Mouse (Mus musculus) heart, adult 11 months (tissue): ENCODE results near the gene Wnt11.

Source experiments
- DNase-seq: peaks from one replicate; pipeline ENCODE4 v3.0.0; 2022

Wnt11 gene

GRCm38 (mm10) chr7:98831290-98831689 is 3.6 kb upstream of the Wnt11 start:
- DNase-seq, result no peak

DNA sequence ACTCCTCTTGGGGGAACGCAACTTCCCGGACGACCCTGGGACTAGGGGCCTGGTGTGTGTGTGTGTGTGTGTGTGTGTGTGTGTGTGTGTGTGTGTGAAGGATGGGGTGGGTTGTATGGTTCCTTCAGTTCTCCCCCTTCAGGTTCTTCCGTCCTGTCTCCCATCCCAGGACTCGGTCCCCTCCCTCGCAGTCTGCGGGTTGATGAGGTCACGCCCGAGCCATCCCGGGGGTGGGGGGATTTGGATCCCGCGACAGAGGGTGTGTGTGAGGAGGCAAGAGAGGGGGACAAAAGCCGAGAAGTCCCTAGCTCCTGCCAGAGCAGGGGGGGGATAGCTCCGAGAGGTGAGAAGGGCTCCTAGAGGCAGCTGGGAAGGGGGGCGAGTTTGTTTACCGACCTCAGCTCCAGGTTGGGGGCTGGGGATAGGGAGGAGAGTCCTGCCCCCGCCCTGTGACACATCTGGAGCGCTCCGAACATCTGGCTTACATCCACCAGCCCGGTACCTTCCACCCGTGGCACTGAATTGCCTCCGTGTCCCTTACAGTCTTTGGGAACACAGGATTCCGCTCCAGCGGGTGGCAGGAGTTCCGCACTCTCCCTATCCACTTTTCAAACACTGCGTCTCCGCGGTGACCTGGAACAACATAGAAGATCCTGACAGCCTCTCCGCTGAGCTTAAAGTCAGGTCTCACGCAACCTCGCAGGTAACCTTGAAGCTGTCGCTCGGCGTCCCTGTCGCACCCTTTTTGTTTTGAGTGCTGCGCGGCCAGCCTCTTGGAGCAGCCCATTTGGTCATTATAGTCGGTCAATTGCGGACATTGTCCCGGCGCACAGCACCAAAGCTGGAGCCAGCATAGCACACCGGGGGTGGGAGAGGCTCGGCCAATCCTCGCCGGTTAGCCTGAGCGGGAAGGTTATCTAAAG is 868 bp downstream of the Wnt11 start:
- peak; percentile 95 for DNase-seq

GRCm38 (mm10) chr7:98836646-98837045 is 1.7 kb downstream of the Wnt11 start:
- peak; percentile 97 for DNase-seq

- peak; percentile 97 for DNase-seq
Observed at GRCm38 (mm10) chr7:98837901-98838300, 3.0 kb downstream of the Wnt11 start.

DNA sequence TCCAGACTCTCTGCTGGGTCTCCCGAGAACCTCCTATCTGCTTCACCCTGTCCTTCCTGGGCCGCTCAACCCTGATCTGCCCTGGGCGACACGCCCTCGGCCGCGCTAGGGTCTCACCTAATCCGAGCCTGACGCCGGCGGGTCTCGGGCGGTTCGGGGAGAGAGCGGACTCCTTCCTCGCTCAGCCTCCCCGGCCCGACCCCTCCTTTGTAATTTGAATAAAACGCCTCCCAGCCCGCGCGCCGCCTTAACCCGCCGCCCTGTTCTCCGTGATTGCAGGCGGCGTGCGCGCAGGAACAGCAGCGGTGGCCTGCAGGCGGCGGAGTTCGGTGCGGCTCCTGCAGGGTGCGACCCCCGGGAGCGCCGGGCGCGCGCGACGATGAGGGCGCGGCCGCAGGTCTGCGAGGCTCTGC is 3.8 kb downstream of the Wnt11 start:
- peak; percentile 95 for DNase-seq

- DNase-seq, result peak; percentile 90
Observed at GRCm38 (mm10) chr7:98839312-98839711, 4.4 kb downstream of the Wnt11 start.

GRCm38 (mm10) chr7:98840771-98841170 is 5.9 kb downstream of the Wnt11 start:
- DNase-seq, result no peak

- no peak for DNase-seq
Observed at GRCm38 (mm10) chr7:98841802-98842201, 6.9 kb downstream of the Wnt11 start.

- no peak for DNase-seq
Observed at GRCm38 (mm10) chr7:98842997-98843396, 8.1 kb downstream of the Wnt11 start.

DNA sequence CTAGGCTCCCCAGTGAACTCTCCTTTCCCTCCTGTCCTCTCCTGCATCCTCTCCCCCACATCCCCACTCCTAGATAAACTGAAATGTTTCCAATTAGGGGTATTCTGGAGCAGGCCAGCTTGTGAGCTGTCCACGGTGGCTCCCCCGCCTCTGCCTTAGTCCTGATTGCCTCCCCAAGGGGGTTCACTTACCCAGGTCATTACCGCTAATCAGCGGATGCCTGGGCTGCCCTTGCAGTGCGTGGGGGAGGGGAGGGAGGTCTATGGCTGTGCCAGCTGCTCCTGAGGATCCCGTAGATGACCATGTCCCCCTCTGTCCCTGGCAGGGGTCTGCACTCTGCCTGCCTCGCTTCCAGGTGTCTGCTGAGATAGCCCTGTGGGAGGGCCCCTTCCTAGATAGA is 8.7 kb downstream of the Wnt11 start:
- no peak for DNase-seq

DNA sequence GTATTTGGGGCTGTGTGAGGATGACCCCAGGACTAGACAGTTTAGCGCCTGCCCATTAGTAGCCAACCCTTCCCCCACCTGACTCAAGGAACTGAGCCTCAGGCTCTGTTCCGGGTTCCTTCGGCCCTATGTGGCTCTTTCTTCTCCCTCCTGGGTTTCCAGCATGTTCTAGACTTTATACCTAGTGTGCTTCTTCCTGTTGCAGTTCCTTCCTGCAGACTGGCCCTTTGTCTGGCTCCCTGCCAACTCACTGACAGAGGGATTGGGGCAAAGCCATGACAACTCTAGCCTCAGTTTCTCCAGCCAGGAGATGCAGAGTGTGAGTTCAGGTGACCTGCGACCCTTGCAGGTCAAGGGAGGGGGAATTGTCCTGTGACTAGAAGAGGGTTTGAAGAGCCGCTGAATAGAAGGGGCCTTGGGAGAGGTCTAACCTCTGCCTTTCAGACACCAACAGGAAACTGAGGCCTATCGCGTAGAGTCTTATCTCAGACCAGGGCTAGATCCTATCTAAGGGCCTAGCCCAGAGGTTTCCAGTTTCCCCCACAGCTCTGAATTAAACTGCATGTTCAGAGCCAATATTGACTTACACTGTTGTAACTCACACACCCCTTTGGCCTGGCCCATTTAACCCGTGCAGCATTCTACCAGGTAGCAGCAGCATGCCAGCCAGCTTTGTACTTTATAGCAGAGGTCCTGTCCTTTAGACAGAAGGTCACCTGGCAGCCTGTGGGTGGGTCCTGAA is 14.2 kb downstream of the Wnt11 start:
- no peak for DNase-seq

DNA sequence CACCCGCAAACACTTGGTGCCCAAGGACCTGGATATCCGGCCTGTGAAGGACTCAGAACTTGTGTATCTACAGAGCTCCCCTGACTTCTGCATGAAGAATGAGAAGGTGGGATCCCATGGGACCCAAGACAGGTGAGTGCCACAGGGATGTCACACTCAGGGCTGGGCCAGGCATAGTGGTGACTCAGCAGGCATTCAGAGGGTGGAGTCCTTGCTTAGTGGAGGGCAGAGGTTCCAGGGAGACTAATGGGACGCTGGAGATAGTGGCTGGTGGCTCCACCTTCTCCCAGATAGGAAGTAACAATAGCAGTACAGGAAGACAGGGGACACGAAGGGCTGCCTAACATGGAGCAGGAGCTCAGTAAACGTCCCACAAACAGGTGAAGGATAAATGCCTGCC is 15.5 kb downstream of the Wnt11 start:
- DNase-seq, result no peak

GRCm38 (mm10) chr7:98851220-98851619 is 16.3 kb downstream of the Wnt11 start:
- DNase-seq, result peak; percentile 92

GRCm38 (mm10) chr7:98852950-98853650 is 18.2 kb downstream of the Wnt11 start:
- peak; percentile 95 for DNase-seq

- DNase-seq, result no peak
Observed at GRCm38 (mm10) chr7:98853806-98854205, 18.9 kb downstream of the Wnt11 start.

DNA sequence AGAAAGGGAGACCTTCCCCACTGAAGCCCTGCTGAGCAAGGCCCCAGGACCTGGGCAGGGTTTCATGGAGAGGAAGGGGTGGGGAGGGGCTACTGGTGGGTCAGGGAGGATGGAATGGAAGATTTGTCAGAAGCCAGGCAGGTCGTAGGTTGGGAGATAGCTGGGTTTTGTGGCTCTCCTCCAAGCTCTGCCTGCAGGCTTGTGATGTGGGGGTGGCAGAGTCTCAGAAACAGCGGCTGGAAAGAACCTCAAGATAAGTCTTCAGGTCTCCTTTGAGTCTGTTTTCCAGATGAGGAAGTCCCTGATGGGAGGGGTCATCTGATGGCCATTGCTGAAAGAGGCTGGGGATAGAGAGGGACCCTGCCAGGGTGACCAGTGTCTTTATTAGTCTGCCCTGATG is 20.5 kb downstream of the Wnt11 start:
- no peak for DNase-seq

GRCm38 (mm10) chr7:98856128-98856527 is 21.2 kb downstream of the Wnt11 start:
- no peak for DNase-seq

DNA sequence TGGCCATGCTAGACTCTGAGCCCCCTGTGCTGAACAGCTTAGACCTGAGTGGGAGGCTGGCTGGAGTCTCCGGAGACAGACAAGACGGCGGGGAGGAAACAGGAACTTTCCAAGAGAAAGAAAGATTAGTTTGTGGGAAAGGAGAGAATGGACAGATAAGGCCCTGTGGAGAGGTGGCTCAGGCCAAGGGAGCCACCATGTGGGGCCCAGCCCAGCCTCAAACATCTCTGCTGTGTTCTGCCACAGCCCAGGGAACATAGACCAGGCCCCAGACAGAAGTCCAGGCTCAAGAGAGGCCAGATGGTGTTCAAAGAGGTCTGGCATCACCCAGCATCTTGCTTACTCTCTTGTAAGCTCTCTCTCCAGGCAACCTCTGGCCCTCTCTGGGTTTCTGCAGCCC is 22.2 kb downstream of the Wnt11 start:
- DNase-seq, result no peak

- no peak for DNase-seq
Observed at GRCm38 (mm10) chr7:98861002-98861401, 26.1 kb downstream of the Wnt11 start.

- no peak for DNase-seq
Observed at GRCm38 (mm10) chr7:98862994-98863393, 28.1 kb downstream of the Wnt11 start.

DNA sequence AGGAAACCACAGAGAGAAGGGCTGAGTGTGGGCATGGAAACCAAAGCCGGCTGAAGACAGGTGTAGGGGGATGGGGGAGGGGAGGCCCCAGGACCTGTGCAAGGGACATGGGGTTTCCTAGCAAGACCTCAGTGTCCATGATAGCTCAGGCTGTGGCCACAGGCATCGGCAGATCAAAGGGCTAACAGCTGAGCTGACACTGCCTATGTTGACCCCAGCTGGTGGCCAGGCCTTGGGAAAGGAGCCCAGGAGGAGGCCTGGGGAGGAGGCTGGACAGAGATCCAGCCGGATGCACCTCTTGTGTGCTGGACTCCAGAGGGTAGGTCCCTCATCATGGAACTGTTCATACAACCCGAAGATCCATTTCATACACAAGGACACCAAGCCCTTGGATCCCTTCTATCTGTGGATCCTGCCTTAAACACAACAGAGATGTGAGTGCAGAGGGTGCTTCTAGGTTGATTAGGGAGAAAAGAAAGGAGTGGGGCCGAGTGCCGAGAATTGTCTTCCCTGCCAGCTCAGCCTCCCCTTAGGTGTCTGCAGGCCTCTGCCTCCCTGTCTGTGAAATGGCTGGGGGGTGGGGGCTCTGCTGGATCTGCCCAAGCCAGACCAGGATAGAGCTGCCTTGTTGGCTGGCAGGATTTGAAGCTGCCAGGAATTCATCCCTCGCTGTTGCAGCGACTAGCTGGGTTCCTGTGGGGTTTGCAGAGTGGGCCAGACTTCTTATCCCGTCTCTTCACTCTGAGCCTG is 29.2 kb downstream of the Wnt11 start:
- peak; percentile 91 for DNase-seq

- DNase-seq, result no peak
Observed at GRCm38 (mm10) chr7:98867053-98867793, 32.3 kb downstream of the Wnt11 start.
